Mouse (Mus musculus): ENCODE data around the gene Hoxa3. TPM values are rescaled to one million over a fixed set of nuclear protein-coding genes. Genes with fewer than 3 reads are reported as not detected.
A peak's percentile ranks its signal among the peaks of the same experiment; 100 is the strongest.

Hoxa3 gene
- polyA plus RNA-seq, 1 experiment from 2014 or later = 21.1 TPM

DNA sequence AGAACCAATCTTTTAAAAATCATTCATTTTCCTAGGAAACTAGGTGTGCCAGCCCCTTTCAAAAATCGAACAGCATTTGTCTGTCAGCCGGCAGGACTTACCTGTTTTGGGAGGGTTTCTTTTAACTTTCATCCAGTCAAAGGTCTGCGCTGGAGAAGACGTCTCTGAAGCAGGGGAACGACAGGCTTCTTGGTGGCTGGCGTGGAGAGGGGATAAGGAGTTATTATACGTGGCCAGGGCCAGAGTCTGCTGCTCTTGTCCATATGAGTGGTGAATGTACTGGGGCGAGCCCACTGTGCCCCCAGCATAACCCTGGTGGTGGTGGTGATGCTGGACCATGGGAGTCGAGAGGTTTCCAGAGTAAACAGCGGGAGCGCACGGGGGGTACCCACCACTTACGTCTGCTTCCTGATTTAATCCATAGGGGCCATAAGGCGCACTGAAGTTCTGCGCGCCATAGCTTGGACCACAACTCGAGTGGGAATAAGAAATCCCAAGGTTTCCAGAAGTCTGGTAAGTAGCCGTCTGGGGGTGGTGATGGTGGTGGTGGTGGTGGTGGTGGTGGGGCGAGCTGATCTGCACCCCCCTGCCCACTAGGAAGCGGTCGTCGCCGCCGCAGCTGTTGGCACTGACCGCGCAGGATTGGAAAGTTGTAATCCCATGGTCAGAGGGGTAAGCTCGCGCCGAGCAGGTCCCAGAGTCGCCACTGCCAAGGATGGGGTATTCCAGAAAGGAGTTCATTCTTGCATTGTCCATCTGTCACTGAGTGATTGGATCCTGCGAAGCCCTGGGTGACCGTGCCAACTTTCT, 55.5 kb downstream of the Hoxa3 start:
- peak overlapping the region; percentile 99 for H3K4me2 ChIP-seq (replicated peaks)
- no peaks in the 10 kb centered on the region for H3K27me3 ChIP-seq (replicated peaks)
- peak overlapping the region; percentile 75 for H3K4me3 ChIP-seq
- no peaks in the 10 kb centered on the region for H3K9me3 ChIP-seq
- H3K9ac ChIP-seq = peak overlapping the region; percentile 72
- peak overlapping the region; percentile 58; the same call in 1 of the 2 replicates for H3K27ac ChIP-seq
- H3K4me1 ChIP-seq = peaks cover 58% of the 10 kb centered on the region
- peaks cover under 1% of the 10 kb centered on the region; the same call in 1 of the 2 replicates for H3K36me3 ChIP-seq
- ATAC-seq (ENCODE audit: low FRiP score, low read depth) = peak; percentile 46
- WGBS = under 1% methylated on average over 32 of the region's 32 CpGs

DNA sequence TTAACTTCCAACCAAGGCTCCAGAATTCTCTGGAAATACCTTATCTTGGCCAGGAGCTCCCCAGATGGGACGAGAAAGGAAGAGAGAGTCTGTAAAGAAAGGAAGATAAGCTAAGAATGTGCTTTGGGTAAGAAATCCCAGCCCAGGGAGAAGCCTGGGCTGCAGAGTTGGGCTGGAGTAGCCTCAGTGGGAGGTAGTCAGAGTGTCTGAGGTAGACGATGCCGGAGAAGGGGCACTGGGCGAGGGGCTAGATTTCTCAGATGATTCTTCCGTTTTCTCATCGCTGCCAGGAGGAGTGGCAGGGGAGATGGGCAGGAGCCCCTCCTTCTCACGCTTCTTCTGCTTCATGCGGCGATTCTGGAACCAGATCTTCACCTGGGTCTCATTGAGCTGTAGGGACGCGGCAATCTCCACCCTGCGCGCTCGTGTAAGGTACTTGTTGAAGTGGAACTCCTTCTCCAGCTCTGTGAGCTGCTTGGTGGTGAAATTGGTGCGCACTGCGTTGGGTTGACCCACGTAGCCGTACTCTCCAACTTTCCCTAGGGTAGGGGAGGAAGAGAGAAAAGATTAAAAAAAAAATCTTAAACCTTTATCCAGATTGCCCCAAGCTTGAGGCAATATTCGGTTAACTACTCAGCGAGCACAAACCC, 56.5 kb downstream of the Hoxa3 start:
- no peaks in the 10 kb centered on the region for H3K9me3 ChIP-seq
- H3K4me2 ChIP-seq (replicated peaks) = peak overlapping the region; percentile 99
- ATAC-seq (ENCODE audit: low FRiP score, low read depth) = no peak
- 1% methylated on average over 20 of the region's 20 CpGs for WGBS
- peak overlapping the region; percentile 72 for H3K9ac ChIP-seq
- H3K27me3 ChIP-seq (replicated peaks) = no peaks in the 10 kb centered on the region
- no peak overlapping the region for H3K27ac ChIP-seq
- peak overlapping the region; percentile 75 for H3K4me3 ChIP-seq
- peaks cover 65% of the 10 kb centered on the region for H3K4me1 ChIP-seq
- no peaks in the 10 kb centered on the region for H3K36me3 ChIP-seq

DNA sequence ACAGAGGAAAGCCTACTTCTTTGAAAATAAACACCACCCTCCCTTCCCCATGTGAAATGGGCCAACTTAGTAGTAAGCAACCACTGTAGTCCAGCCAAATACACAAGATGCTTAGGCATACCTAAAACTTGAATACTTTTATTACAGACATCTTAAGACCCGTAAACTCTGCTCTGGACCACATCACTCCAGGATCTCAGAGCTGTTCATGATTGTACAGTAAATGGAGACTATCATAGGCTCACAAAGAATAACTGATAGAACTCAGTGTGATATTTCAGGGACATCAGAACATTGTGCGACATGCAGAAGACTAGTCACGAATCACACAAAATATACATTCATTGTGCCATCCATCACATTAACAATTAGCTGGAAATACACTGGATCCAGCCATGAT, 57.7 kb downstream of the Hoxa3 start:
- H3K27ac ChIP-seq = no peak overlapping the region
- no peak overlapping the region for H3K9ac ChIP-seq
- no peaks in the 10 kb centered on the region for H3K9me3 ChIP-seq
- no peak for ATAC-seq (ENCODE audit: low FRiP score, low read depth)
- peak overlapping the region; percentile 99 for H3K4me2 ChIP-seq (replicated peaks)
- H3K27me3 ChIP-seq (replicated peaks) = no peaks in the 10 kb centered on the region
- no peak overlapping the region for H3K4me3 ChIP-seq
- H3K36me3 ChIP-seq = no peaks in the 10 kb centered on the region
- H3K4me1 ChIP-seq = peaks cover 71% of the 10 kb centered on the region
- 38% methylated on average over 3 of the region's 3 CpGs for WGBS

DNA sequence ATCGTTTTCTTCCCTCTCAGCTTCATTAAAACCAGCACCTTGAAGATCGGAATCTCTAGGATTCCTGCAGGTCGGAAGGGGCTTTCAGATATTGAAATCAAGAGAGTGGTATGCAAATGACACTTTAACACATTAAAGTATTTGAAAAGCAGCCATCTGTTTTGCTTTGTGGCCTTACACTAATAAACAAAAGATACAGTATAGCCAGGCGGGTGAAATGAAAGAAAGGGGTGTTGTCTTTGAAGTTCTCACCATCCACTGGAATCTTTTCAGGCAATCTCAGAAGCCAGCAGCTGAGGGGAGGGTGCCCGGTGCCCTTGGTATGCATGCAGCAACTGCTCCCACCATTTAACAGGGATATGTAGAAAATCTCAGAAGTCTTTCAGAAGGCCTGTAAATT, 59.1 kb downstream of the Hoxa3 start:
- WGBS = 10% methylated on average over 5 of the region's 5 CpGs
- Histone ChIP-seq H3K27me3 (replicated peaks) (no peaks in the 10 kb centered on the region), H3K9me3 (no peaks in the 10 kb centered on the region), H3K4me3 (no peak overlapping the region), H3K4me1 (peaks cover 60% of the 10 kb centered on the region), H3K4me2 (replicated peaks) (peak overlapping the region; percentile 38; the same call in 1 of the 2 replicates), H3K36me3 (no peaks in the 10 kb centered on the region), H3K27ac (0 out of 2 replicates have a peak overlapping the region, but pooled peaks have one; percentile 46), H3K9ac (no peak overlapping the region)
- no peak for ATAC-seq (ENCODE audit: low FRiP score, low read depth)

DNA sequence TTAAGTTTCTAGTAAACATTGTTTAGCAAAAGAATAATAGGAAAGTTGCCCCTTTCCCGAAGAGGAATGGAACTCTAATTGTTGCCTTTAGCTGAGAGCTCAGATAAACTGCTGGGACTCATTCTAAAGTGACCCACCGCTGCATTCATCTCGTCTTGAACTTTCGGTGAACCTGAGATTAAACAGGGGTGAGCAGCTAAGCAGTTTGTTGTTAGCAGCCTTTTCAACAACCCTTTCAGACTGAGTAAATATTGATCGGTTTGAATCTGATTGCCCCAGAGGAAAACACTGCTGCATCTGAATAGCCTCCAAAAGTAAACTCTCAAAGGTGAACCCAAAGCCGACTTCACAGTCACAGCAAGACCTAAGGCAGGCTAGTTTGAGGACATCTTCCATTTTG, 59.9 kb downstream of the Hoxa3 start:
- 1% methylated on average over 6 of the region's 6 CpGs for WGBS

DNA sequence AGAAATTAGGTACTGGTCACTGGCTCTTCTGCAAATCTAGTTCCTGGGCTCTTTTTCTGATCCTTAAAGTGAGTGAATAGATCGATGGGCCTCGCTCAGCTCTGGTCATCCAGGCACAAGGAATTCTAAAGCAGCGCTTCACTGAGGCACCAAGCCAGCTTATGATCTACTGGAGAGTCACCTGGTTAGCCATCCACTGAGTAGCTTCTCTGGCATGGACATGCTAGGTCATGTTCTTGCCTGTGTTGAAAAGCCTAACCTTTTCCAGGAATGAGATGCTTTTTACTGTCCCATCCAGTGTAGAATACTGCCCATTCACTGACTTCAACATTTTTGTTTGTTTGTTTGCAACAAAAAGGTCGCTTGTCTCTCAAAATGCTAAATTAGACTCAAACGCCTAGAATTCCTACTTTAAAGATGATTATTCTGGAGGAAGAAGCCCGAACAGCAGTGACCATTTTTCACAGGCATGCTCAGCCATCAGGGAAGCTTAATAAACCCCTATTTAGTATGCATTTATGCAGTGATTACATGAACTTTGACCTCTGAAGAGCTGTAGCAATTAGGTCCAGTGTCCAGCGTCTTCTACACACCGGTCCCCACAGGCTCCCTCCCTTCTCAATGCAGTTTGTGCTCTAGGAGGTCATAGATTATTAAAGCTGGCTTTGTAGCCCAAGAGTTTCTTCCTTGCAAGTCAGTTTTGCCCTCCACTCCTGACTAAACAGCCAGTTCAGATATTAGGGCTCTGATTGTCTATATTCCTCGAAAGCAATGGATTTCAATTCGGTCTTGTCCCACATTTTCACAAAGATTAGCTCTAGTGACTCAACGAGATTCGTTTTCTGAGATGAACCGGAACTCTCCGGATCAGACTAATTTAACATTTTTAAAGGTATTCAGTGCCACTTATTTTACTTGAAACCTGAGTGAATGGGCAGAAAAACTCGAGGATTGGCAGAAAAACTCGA, 60.6 kb downstream of the Hoxa3 start:
- H3K9ac ChIP-seq = no peak overlapping the region
- no peaks in the 10 kb centered on the region for H3K36me3 ChIP-seq
- no peaks in the 10 kb centered on the region for H3K27me3 ChIP-seq (replicated peaks)
- H3K27ac ChIP-seq = 0 out of 2 replicates have a peak overlapping the region, but pooled peaks have one; percentile 10
- H3K9me3 ChIP-seq = no peaks in the 10 kb centered on the region
- ATAC-seq (ENCODE audit: low FRiP score, low read depth) = no peak
- peaks cover 54% of the 10 kb centered on the region for H3K4me1 ChIP-seq
- 7% methylated on average over 16 of the region's 16 CpGs for WGBS
- no peak overlapping the region for H3K4me3 ChIP-seq
- peak overlapping the region; percentile 40 for H3K4me2 ChIP-seq (replicated peaks)

More for the DNA sequence above, 59.9 kb downstream of the Hoxa3 start:
- no peaks in the 10 kb centered on the region for H3K9me3 ChIP-seq
- ATAC-seq (ENCODE audit: low FRiP score, low read depth) = no peak
- no peaks in the 10 kb centered on the region for H3K36me3 ChIP-seq
- H3K4me3 ChIP-seq = no peak overlapping the region
- peaks cover 58% of the 10 kb centered on the region for H3K4me1 ChIP-seq
- no peak overlapping the region for H3K9ac ChIP-seq
- H3K27me3 ChIP-seq (replicated peaks) = no peaks in the 10 kb centered on the region
- no peak overlapping the region for H3K27ac ChIP-seq
- H3K4me2 ChIP-seq (replicated peaks) = peak overlapping the region; percentile 40

DNA sequence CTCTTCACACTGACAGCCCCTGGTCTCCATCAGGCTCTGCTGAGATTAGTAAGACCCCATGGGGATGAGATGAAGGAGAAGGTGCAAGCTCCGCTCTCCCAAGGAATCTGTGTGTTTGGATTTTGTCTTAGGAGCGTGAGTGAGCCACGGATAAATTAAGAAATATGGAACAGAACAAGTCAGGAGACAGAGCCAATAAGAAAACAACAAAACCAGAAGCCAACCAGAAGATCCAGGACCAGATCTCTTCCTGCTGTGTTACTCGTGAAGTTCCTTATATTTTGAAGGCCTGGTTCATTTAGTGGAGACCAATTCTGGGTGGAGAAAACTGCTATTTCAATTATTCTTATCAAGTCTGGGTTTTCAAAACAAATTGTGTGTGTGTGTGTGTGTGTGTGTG, 61.6 kb downstream of the Hoxa3 start:
- H3K9ac ChIP-seq = no peak overlapping the region
- H3K4me3 ChIP-seq = no peak overlapping the region
- H3K27me3 ChIP-seq (replicated peaks) = no peaks in the 10 kb centered on the region
- WGBS = 34% methylated on average over 4 of the region's 4 CpGs
- ATAC-seq (ENCODE audit: low FRiP score, low read depth) = no peak
- peaks cover 45% of the 10 kb centered on the region for H3K4me1 ChIP-seq
- H3K27ac ChIP-seq = no peak overlapping the region
- H3K9me3 ChIP-seq = no peaks in the 10 kb centered on the region
- no peak overlapping the region for H3K4me2 ChIP-seq (replicated peaks)
- H3K36me3 ChIP-seq = no peaks in the 10 kb centered on the region

DNA sequence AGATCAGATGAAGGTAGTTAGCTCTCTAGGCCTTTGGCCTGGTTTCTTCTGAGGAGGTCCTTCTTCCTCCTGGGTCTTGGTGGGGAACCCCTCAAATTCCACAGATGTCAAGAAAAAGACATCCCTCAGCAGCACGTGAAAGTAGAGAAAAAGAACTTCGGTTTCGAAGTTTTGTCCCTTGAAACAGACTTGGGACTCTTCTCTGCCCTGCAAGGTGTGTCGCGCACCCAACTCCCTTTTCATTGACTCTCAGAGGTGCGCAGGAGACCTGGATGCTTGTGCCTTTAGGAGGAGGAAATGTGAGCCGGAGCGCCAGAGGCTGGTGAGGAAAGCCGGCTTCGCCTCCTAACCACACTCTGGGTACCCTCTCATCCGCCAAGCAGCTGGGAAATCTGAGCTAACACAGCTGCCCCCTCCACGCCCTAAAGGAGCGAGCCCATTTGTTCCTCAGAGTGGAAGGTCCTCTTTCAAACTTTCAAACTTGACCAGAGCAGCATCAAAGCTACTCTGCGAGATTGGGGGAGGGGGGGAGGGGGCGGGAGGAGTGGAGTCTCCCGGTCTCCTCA, 62.7 kb downstream of the Hoxa3 start:
- H3K9me3 ChIP-seq = no peaks in the 10 kb centered on the region
- no peak overlapping the region for H3K4me3 ChIP-seq
- 6% methylated on average over 16 of the region's 16 CpGs for WGBS
- H3K4me2 ChIP-seq (replicated peaks) = peak overlapping the region; percentile 50
- no peak overlapping the region for H3K9ac ChIP-seq
- no peaks in the 10 kb centered on the region for H3K36me3 ChIP-seq
- no peak for ATAC-seq (ENCODE audit: low FRiP score, low read depth)
- H3K4me1 ChIP-seq = peaks cover 35% of the 10 kb centered on the region
- H3K27ac ChIP-seq = no peak overlapping the region
- no peaks in the 10 kb centered on the region for H3K27me3 ChIP-seq (replicated peaks)

DNA sequence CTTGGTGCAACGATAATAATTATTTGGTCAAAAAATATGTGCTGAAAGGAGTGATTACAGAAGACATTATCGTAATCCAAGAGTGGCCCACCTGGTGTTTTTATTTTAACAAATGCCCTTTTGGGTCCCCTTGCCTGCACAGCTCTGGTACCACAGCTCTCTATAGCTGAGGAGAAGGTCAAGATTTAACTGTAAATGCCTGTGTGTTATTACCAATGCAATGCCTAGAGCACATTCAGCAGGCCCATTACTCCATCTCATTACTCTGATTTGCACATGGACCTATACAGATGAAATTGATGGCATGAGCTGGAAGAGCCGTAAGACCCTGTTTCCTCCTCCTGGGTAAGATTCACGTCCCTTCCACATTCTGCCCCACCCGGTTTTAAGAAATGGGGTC, 74.0 kb downstream of the Hoxa3 start:
- no peak overlapping the region for H3K4me2 ChIP-seq (replicated peaks)
- ATAC-seq (ENCODE audit: low FRiP score, low read depth) = no peak
- H3K27me3 ChIP-seq (replicated peaks) = no peaks in the 10 kb centered on the region
- no peaks in the 10 kb centered on the region for H3K36me3 ChIP-seq
- H3K9ac ChIP-seq = no peak overlapping the region
- no peak overlapping the region for H3K4me3 ChIP-seq
- H3K9me3 ChIP-seq = no peaks in the 10 kb centered on the region
- peaks cover 15% of the 10 kb centered on the region for H3K4me1 ChIP-seq
- H3K27ac ChIP-seq = no peak overlapping the region
- 59% methylated on average over 5 of the region's 5 CpGs for WGBS

DNA sequence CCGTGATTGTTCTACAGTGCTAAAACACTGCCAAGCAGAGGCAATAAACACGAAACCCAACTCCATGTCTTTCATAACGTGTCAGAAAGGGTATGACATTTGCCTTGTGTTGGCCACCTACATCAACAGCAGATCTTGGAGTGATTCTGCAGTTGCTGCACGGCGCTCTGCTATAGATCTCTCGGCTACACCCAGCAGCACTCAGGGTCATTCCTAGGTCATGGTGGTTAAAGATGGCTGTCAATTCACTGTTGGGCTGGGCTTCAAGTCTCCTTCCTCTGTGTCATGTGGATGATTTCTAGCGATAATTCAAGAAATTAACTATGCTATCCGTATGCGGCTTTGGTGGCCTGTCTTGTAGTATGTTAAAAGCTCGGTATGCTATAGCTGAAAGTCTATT, 74.6 kb downstream of the Hoxa3 start:
- 29% methylated on average over 10 of the region's 10 CpGs for WGBS
- H3K9ac ChIP-seq = no peak overlapping the region
- H3K4me3 ChIP-seq = no peak overlapping the region
- H3K36me3 ChIP-seq = no peaks in the 10 kb centered on the region
- H3K4me1 ChIP-seq = peaks cover 15% of the 10 kb centered on the region
- H3K27ac ChIP-seq = no peak overlapping the region
- no peak for ATAC-seq (ENCODE audit: low FRiP score, low read depth)
- H3K4me2 ChIP-seq (replicated peaks) = 0 out of 2 replicates have a peak overlapping the region, but pooled peaks have one; percentile 20
- H3K27me3 ChIP-seq (replicated peaks) = no peaks in the 10 kb centered on the region
- no peaks in the 10 kb centered on the region for H3K9me3 ChIP-seq

DNA sequence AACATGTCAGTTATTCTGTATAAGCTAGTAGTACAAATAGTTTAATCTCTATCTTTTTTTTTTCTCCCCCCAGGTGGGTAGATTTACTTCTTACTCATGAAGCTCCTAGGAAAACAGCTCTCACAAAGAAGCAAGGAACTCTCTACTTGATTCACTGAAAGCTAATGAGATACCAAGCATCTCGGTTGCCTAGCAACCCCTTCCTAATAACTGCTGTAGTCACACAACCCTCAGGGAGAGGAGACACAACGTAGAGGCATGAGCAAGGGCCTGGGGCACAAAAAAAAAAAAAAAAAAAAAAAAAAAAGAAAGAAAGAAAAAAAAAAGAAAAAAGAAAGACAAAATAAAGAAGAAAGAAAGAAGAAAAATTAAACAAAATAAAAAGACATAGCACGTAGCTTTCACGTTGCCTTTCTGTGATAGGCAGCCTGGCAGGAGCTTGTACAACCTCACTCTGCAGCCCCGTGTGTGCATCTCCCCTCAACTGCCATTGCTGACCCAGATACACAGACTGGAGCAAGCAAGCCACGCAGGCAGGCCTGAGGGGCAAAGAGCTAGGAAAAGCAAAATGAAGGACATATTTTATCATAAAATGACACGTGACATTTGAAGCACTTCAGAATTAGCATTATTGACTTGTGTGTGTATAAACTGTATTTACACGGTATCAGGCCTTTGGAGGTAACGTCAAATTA, 75.1 kb downstream of the Hoxa3 start:
- Histone ChIP-seq H3K27ac (no peak overlapping the region), H3K9me3 (no peaks in the 10 kb centered on the region), H3K9ac (no peak overlapping the region), H3K4me3 (no peak overlapping the region), H3K27me3 (replicated peaks) (no peaks in the 10 kb centered on the region), H3K36me3 (no peaks in the 10 kb centered on the region), H3K4me2 (replicated peaks) (0 out of 2 replicates have a peak overlapping the region, but pooled peaks have one; percentile 6), H3K4me1 (peaks cover 15% of the 10 kb centered on the region)
- 39% methylated on average over 9 of the region's 9 CpGs for WGBS
- no peak for ATAC-seq (ENCODE audit: low FRiP score, low read depth)
